Mouse (Mus musculus): ENCODE data around the gene Hspb7. TPM values are rescaled to one million over a fixed set of nuclear protein-coding genes. Genes with fewer than 3 reads are reported as not detected.

Hspb7 gene
- total RNA-seq, 1 experiment from 2014 or later, result not detected

GRCm38 (mm10) chr4:141415924-141416323, 4.7 kb upstream of the Hspb7 start, which contains the start of gene Clcnkb:
Gene Clcnkb, minus strand, starts transcription at chr4:141416014.
- ATAC-seq (replicated peaks; ENCODE audit: low read depth, poor library complexity, severe bottlenecking), result no peak

- ATAC-seq (replicated peaks; ENCODE audit: low read depth, poor library complexity, severe bottlenecking), result peak; percentile 98
Observed at GRCm38 (mm10) chr4:141419398-141420191, 984 bp upstream of the Hspb7 start.

- ATAC-seq (replicated peaks; ENCODE audit: low read depth, poor library complexity, severe bottlenecking), result no peak
Observed at GRCm38 (mm10) chr4:141420886-141421285, 307 bp downstream of the Hspb7 start.

- ATAC-seq (replicated peaks; ENCODE audit: low read depth, poor library complexity, severe bottlenecking), result no peak
Observed at GRCm38 (mm10) chr4:141421423-141421822, 844 bp downstream of the Hspb7 start.

GRCm38 (mm10) chr4:141422841-141423240, 2.3 kb downstream of the Hspb7 start:
- ATAC-seq (replicated peaks; ENCODE audit: low read depth, poor library complexity, severe bottlenecking), result no peak

- no peak for ATAC-seq (replicated peaks; ENCODE audit: low read depth, poor library complexity, severe bottlenecking)
Observed at GRCm38 (mm10) chr4:141423288-141423687, 2.7 kb downstream of the Hspb7 start.

- ATAC-seq (replicated peaks; ENCODE audit: low read depth, poor library complexity, severe bottlenecking), result no peak
Observed at GRCm38 (mm10) chr4:141423691-141424431, 3.3 kb downstream of the Hspb7 start.

- ATAC-seq (replicated peaks; ENCODE audit: low read depth, poor library complexity, severe bottlenecking), result peak; percentile 71
Observed at GRCm38 (mm10) chr4:141425484-141426479, 5.2 kb downstream of the Hspb7 start.

- no peak for ATAC-seq (replicated peaks; ENCODE audit: low read depth, poor library complexity, severe bottlenecking)
Observed at GRCm38 (mm10) chr4:141426796-141427745, 6.5 kb downstream of the Hspb7 start.

- ATAC-seq (replicated peaks; ENCODE audit: low read depth, poor library complexity, severe bottlenecking), result no peak
Observed at GRCm38 (mm10) chr4:141427921-141428320, 7.3 kb downstream of the Hspb7 start.

- no peak for ATAC-seq (replicated peaks; ENCODE audit: low read depth, poor library complexity, severe bottlenecking)
Observed at GRCm38 (mm10) chr4:141429381-141429780, 8.8 kb downstream of the Hspb7 start.

GRCm38 (mm10) chr4:141429847-141430246, 9.3 kb downstream of the Hspb7 start:
- ATAC-seq (replicated peaks; ENCODE audit: low read depth, poor library complexity, severe bottlenecking), result no peak

GRCm38 (mm10) chr4:141430997-141431396, 10.4 kb downstream of the Hspb7 start:
- ATAC-seq (replicated peaks; ENCODE audit: low read depth, poor library complexity, severe bottlenecking), result peak; percentile 94

GRCm38 (mm10) chr4:141432666-141433065, 12.1 kb downstream of the Hspb7 start:
- ATAC-seq (replicated peaks; ENCODE audit: low read depth, poor library complexity, severe bottlenecking), result no peak

GRCm38 (mm10) chr4:141433191-141433590, 12.6 kb downstream of the Hspb7 start:
- ATAC-seq (replicated peaks; ENCODE audit: low read depth, poor library complexity, severe bottlenecking), result no peak

- ATAC-seq (replicated peaks; ENCODE audit: low read depth, poor library complexity, severe bottlenecking), result no peak
Observed at GRCm38 (mm10) chr4:141435974-141436373, 15.4 kb downstream of the Hspb7 start, which contains the start of gene Srarp. Gene Srarp, minus strand, starts transcription at chr4:141436105.

- ATAC-seq (replicated peaks; ENCODE audit: low read depth, poor library complexity, severe bottlenecking), result no peak
Observed at GRCm38 (mm10) chr4:141439083-141439803, 18.7 kb downstream of the Hspb7 start.

- ATAC-seq (replicated peaks; ENCODE audit: low read depth, poor library complexity, severe bottlenecking), result no peak
Observed at GRCm38 (mm10) chr4:141440877-141441276, 20.3 kb downstream of the Hspb7 start.

Data from common myeloid progenitor, adult 5-6 weeks (primary cell).